Comparison of ENCODE assay signal across 27 mouse cellular contexts in genomic region chr16:95219459-95219858, GRCm38 (mm10). TPM values are rescaled to one million over a fixed set of nuclear protein-coding genes. Genes with fewer than 3 reads are reported as not detected.
"Had no signal": no experiment of that assay in that cellular context is flagged by ENCODE, and none has a peak within 500 bp of the region (broad histone marks: within the 10 kb centered on the region; RNA-seq: fewer than 3 reads in every experiment).

No protein-coding gene starts in this region.

- H3K9ac ChIP-seq: heart, embryonic 13.5 days; heart, embryonic 15.5 days; hindbrain, embryonic 13.5 days; hindbrain, embryonic 15.5 days; kidney, embryonic 15.5 days; limb, embryonic 12.5 days had no signal

- H3K9me3 ChIP-seq: heart, embryonic 13.5 days; heart, embryonic 15.5 days; hindbrain, embryonic 13.5 days; hindbrain, embryonic 15.5 days; kidney, embryonic 15.5 days; limb, embryonic 10.5 days; limb, embryonic 12.5 days had no signal

- H3K4me1 ChIP-seq: heart, embryonic 13.5 days; heart, embryonic 15.5 days; hindbrain, embryonic 13.5 days; hindbrain, embryonic 15.5 days; limb, embryonic 12.5 days had no signal

- H3K4me3 ChIP-seq: heart, adult 2 months; heart, embryonic 13.5 days; heart, embryonic 15.5 days; hindbrain, embryonic 13.5 days; hindbrain, embryonic 15.5 days; kidney, embryonic 15.5 days; left cerebral cortex, adult 2 months; limb, embryonic 10.5 days; limb, embryonic 12.5 days had no signal

- H3K27ac ChIP-seq: heart, adult 2 months; heart, embryonic 13.5 days; heart, embryonic 15.5 days; hindbrain, embryonic 13.5 days; hindbrain, embryonic 15.5 days; hindbrain, postnatal 0 days; kidney, embryonic 15.5 days; kidney, postnatal 0 days; left cerebral cortex, adult 2 months; limb, embryonic 10.5 days; limb, embryonic 12.5 days had no signal

- H3K27me3 ChIP-seq: heart, embryonic 13.5 days; heart, embryonic 15.5 days; hindbrain, embryonic 13.5 days; hindbrain, embryonic 15.5 days; kidney, embryonic 15.5 days; limb, embryonic 12.5 days had no signal

- DNase-seq: gastrocnemius, postnatal 14 days; gastrocnemius, postnatal 36 days; heart, adult 11 months; heart, adult 2 months; heart, postnatal 14 days; heart, postnatal 36 days; kidney, adult 11 months; kidney, adult 2 months; kidney, adult 9 months; kidney, postnatal 14 days; kidney, postnatal 36 days; layer of hippocampus, adult 9-11 months; layer of hippocampus, postnatal 36 days; liver had no signal

- H3K36me3 ChIP-seq: heart, embryonic 13.5 days; heart, embryonic 15.5 days; hindbrain, embryonic 13.5 days; hindbrain, embryonic 15.5 days; kidney, embryonic 15.5 days; limb, embryonic 10.5 days; limb, embryonic 12.5 days had no signal

- H3K4me2 ChIP-seq: heart, embryonic 11.5 days; heart, embryonic 13.5 days; heart, embryonic 15.5 days; hindbrain, embryonic 13.5 days; hindbrain, embryonic 15.5 days; kidney, embryonic 15.5 days; limb, embryonic 12.5 days; liver, embryonic 11.5 days had no signal

- ATAC-seq: hindbrain, postnatal 0 days had no signal

RNA-seq across cellular contexts. Expression of gene Kcnj15, which starts 37.9 kb away (rescaled TPM):
- total RNA-seq: hematopoietic stem cell, adult 5-6 weeks; layer of hippocampus, postnatal 36 days; left cerebral cortex, adult 2 months had no signal
